7 mouse cellular contexts compared by ENCODE assay signal in genomic region chr2:32534733-32535471, GRCm38 (mm10). TPM values are rescaled to one million over a fixed set of nuclear protein-coding genes. Genes with fewer than 3 reads are reported as not detected.
DNase-seq lines count a peak whose midpoint lies in the region; ATAC-seq lines count a peak whose summit lies in the region.

Gene Fam102a, plus strand, starts transcription at chr2:32535332.

- H3K9ac ChIP-seq in intestine, embryonic 16.5 days (ENCODE audit: low read depth, low read length): peak within 1 kb of the TSS; percentile 92
- peak within 1 kb of the TSS; percentile 91 for H3K9ac ChIP-seq in midbrain, embryonic 11.5 days (ENCODE audit: low read length)

- peak; percentile 96 to 98 for DNase-seq in adrenal gland, adult 18-20 months (ENCODE audit: low spot score in 2 of 2)
- DNase-seq in embryo, embryonic 11 days: peak; percentile 99
- DNase-seq in gastrocnemius, postnatal 36 days: peak; percentile 99 to 100
- DNase-seq in left cerebral cortex, postnatal 36 days (ENCODE audit: low spot score in 2 of 2): peak; percentile 99
- DNase-seq in midbrain, embryonic 11.5 days (ENCODE audit: low spot score, missing footprints): peak; percentile 99
- peak; percentile 94 for DNase-seq in skeletal muscle tissue, adult 2 months (ENCODE audit: low read depth, low spot score)

- no peaks in the 10 kb centered on the region for H3K9me3 ChIP-seq in intestine, embryonic 16.5 days (ENCODE audit: control insufficient read depth, low read length)
- H3K9me3 ChIP-seq in midbrain, embryonic 11.5 days (ENCODE audit: control insufficient read depth, low read length): no peaks in the 10 kb centered on the region

- intact Hi-C loops in gastrocnemius, postnatal 36 days (cut with DNase I): no loop called here
- intact Hi-C loops in left cerebral cortex, postnatal 36 days (cut with DNase I): loop anchor here (5.0 kb wide), 1 partner anchor 48 kb away; no protein-coding TSS in a partner anchor

- H3K4me2 ChIP-seq in intestine, embryonic 16.5 days (ENCODE audit: low read depth, low read length): peak within 1 kb of the TSS; percentile 88
- H3K4me2 ChIP-seq in midbrain, embryonic 11.5 days: peak within 1 kb of the TSS; percentile 79

- peak; percentile 90 for ATAC-seq in intestine, embryonic 16.5 days
- ATAC-seq in midbrain, embryonic 11.5 days (ENCODE audit: low FRiP score): peak; percentile 97

- no peaks in the 10 kb centered on the region for H3K27me3 ChIP-seq in intestine, embryonic 16.5 days (replicated peaks; ENCODE audit: control insufficient read depth, insufficient read depth, low read length)
- no peaks in the 10 kb centered on the region for H3K27me3 ChIP-seq in midbrain, embryonic 11.5 days (ENCODE audit: control insufficient read depth, insufficient read depth, low read length)

- peak within 1 kb of the TSS; percentile 99 for H3K27ac ChIP-seq in intestine, embryonic 16.5 days (ENCODE audit: low read length)
- peak within 1 kb of the TSS; percentile 91 for H3K27ac ChIP-seq in midbrain, embryonic 11.5 days (ENCODE audit: low read depth, low read length)

- H3K36me3 ChIP-seq in intestine, embryonic 16.5 days (ENCODE audit: control insufficient read depth, insufficient read depth, low read length): no peaks in the 10 kb centered on the region
- no peaks in the 10 kb centered on the region for H3K36me3 ChIP-seq in midbrain, embryonic 11.5 days (ENCODE audit: control insufficient read depth, insufficient read depth, low read length)

- under 1% methylated on average over 66 of the region's 67 CpGs for WGBS in intestine, embryonic 16.5 days
- WGBS in midbrain, embryonic 11.5 days: 1% methylated on average over 67 of the region's 67 CpGs

- peak within 1 kb of the TSS; percentile 80 for H3K4me3 ChIP-seq in intestine, embryonic 16.5 days (ENCODE audit: low read length)
- H3K4me3 ChIP-seq in midbrain, embryonic 11.5 days (ENCODE audit: low read depth, low read length): peak within 1 kb of the TSS; percentile 80

- peaks cover 44% of the 10 kb centered on the region for H3K4me1 ChIP-seq in intestine, embryonic 16.5 days (ENCODE audit: control insufficient read depth, insufficient read depth, low read length)
- peaks cover 51% of the 10 kb centered on the region for H3K4me1 ChIP-seq in midbrain, embryonic 11.5 days (ENCODE audit: control insufficient read depth, insufficient read depth, low read length)

RNA-seq across cellular contexts. Expression of gene Fam102a, which starts in this region (rescaled TPM):
- total RNA-seq in adrenal gland, adult 18-20 months (2021): 10 to 100 TPM; 27.4 to 41.0 TPM
- total RNA-seq in gastrocnemius, postnatal 36 days (2021): 1 to 10 TPM; 2.6 to 2.7 TPM
- polyA plus RNA-seq in intestine, embryonic 16.5 days (2015; fragmentation: Nextera tagmentation; extraction: Ambion mirVana): 7.6 and 9.4 TPM in 2 replicates
- 10 to 100 TPM; 53.6 to 68.9 TPM for total RNA-seq in left cerebral cortex, postnatal 36 days (2021)
- polyA plus RNA-seq in midbrain, embryonic 11.5 days (2014; fragmentation: Nextera tagmentation; extraction: Ambion mirVana): 6.3 and 6.8 TPM in 2 replicates

Comparison
In these comparisons a context has a peak if more than half of its experiments do, and no peak if none do; other contexts are left out.
1. Peak in every context shown above with its lines: DNase-seq, ATAC-seq, H3K4me3 ChIP-seq and H3K27ac ChIP-seq.
2. RNA of gene Fam102a (total RNA-seq): 53.6 to 68.9 TPM in left cerebral cortex, postnatal 36 days and 27.4 to 41.0 TPM in adrenal gland, adult 18-20 months; 2.6 to 2.7 TPM in gastrocnemius, postnatal 36 days; every median in the first group is over 4 times any median in the second.